Comparison of ENCODE assay signal across 11 mouse cellular contexts in the genomic region with DNA sequence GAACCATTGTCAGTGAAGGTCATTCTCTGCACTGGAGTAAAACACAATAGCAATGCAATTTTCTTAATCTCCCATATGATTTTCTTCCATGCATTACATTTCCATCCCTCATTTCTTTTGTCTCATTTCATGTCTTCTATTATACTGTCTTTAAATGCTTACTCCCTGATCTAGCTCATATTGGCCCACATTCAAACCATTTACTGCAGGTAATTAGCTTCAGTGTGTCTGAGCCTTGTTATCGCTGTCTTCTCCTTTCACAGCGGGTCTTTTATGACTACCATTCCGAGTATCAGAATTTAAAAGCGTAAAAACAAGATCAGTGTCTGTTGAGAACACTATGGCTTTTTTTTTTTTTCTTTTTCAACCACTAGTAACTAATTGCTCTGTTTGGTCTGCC.
"Had no signal": no experiment of that assay in that cellular context is flagged by ENCODE, and none has a peak within 500 bp of the region (broad histone marks: within the 10 kb centered on the region; RNA-seq: fewer than 3 reads in every experiment).

No protein-coding gene starts in this region.

- H3K4me1 ChIP-seq: kidney, embryonic 15.5 days; limb, embryonic 10.5 days; megakaryocyte, embryonic 14.5 days had no signal

- DNase-seq: kidney, postnatal 14 days; lung, embryonic 14.5 days; lung, postnatal 10 days; thymus, adult 18-20 months; thymus, postnatal 14 days had no signal

- H3K36me3 ChIP-seq: kidney, embryonic 15.5 days; limb, embryonic 10.5 days had no signal

- H3K27ac ChIP-seq: kidney, embryonic 15.5 days; limb, embryonic 10.5 days; macrophage had no signal

- H3K9ac ChIP-seq: kidney, embryonic 15.5 days; lung, embryonic 14.5 days had no signal

- H3K4me2 ChIP-seq: kidney, embryonic 15.5 days; liver, embryonic 11.5 days; lung, embryonic 14.5 days; midbrain, embryonic 11.5 days had no signal

- H3K27me3 ChIP-seq: kidney, embryonic 15.5 days; megakaryocyte, embryonic 14.5 days had no signal

- H3K4me3 ChIP-seq: kidney, embryonic 15.5 days; limb, embryonic 10.5 days; megakaryocyte, embryonic 14.5 days had no signal

- H3K9me3 ChIP-seq: kidney, embryonic 15.5 days; limb, embryonic 10.5 days had no signal
